Mouse (Mus musculus) lung, postnatal 0 days (tissue): ENCODE data around the gene Shisal2b.

Source experiments
- CTCF ChIP-seq: IDR thresholded peaks from 2 replicates; pipeline ENCODE4 v1.5.1; 2016; ENCODE audit warnings: antibody characterized with exemption, mild to moderate bottlenecking
- EP300 ChIP-seq: IDR thresholded peaks from 2 replicates; pipeline ENCODE4 v1.6.1; 2016; ENCODE audit warnings: antibody characterized with exemption, mild to moderate bottlenecking, control low read depth

- TF ChIP-seq CTCF (no peak), EP300 (no peak)
Measured at GRCm38 (mm10) chr13:104799067-104799466, 64.6 kb downstream of the Shisal2b start.
